Mouse (Mus musculus) gastrocnemius, postnatal 10 days (tissue): ENCODE data around the gene P2ry2. TPM values are rescaled to one million over a fixed set of nuclear protein-coding genes. Genes with fewer than 3 reads are reported as not detected.

ENCODE experiments used
- DNase-seq: peaks from one replicate; pipeline ENCODE4 v3.0.0; 2021; ENCODE audit warnings: mixed read lengths
- total RNA-seq, 2 experiments: library from RNA; stranded (reverse); gene quantifications; 2 replicates each; pipeline ENCODE4 v1.2.3; 2021

The P2ry2 gene
- total RNA-seq, 2 experiments from 2014 or later, result 56.5 to 57.9 TPM

GRCm38 (mm10) chr7:101027623-101028443 is 15.2 kb upstream of the P2ry2 start:
- DNase-seq, result no peak

- no peak for DNase-seq
Measured at GRCm38 (mm10) chr7:101026836-101027235, 14.2 kb upstream of the P2ry2 start.

- DNase-seq, result no peak
Measured at GRCm38 (mm10) chr7:101017492-101017891, 4.8 kb upstream of the P2ry2 start.

- peak; percentile 86 for DNase-seq
Measured at GRCm38 (mm10) chr7:101017021-101017461, 4.4 kb upstream of the P2ry2 start.

- DNase-seq, result no peak
Measured at GRCm38 (mm10) chr7:101014985-101015384, 2.3 kb upstream of the P2ry2 start.

- no peak for DNase-seq
Measured at GRCm38 (mm10) chr7:101014041-101014440, 1.4 kb upstream of the P2ry2 start.

- DNase-seq, result peak; percentile 80
Measured at GRCm38 (mm10) chr7:101011681-101012367, 842 bp downstream of the P2ry2 start.

GRCm38 (mm10) chr7:101010741-101011140 is 1.9 kb downstream of the P2ry2 start:
- no peak for DNase-seq

- no peak for DNase-seq
Measured at GRCm38 (mm10) chr7:101006201-101006600, 6.5 kb downstream of the P2ry2 start.

- no peak for DNase-seq
Measured at GRCm38 (mm10) chr7:101005119-101005518, 7.5 kb downstream of the P2ry2 start.

- no peak for DNase-seq
Measured at GRCm38 (mm10) chr7:101003442-101004326, 9.0 kb downstream of the P2ry2 start.

GRCm38 (mm10) chr7:101002274-101002673 is 10.4 kb downstream of the P2ry2 start:
- DNase-seq, result peak; percentile 67

GRCm38 (mm10) chr7:100999623-101000022 is 13.0 kb downstream of the P2ry2 start:
- no peak for DNase-seq

- DNase-seq, result no peak
Measured at GRCm38 (mm10) chr7:100998578-100998960, 14.1 kb downstream of the P2ry2 start.

- DNase-seq, result peak; percentile 7
Measured at GRCm38 (mm10) chr7:100997951-100998577, 14.6 kb downstream of the P2ry2 start.

GRCm38 (mm10) chr7:100997215-100997614 is 15.5 kb downstream of the P2ry2 start:
- peak; percentile 6 for DNase-seq

GRCm38 (mm10) chr7:100995951-100996350 is 16.7 kb downstream of the P2ry2 start:
- DNase-seq, result no peak

- no peak for DNase-seq
Measured at GRCm38 (mm10) chr7:100995260-100995864, 17.3 kb downstream of the P2ry2 start.

- peak; percentile 54 for DNase-seq
Measured at GRCm38 (mm10) chr7:100993166-100993565, 19.5 kb downstream of the P2ry2 start.

GRCm38 (mm10) chr7:100991972-100992371 is 20.7 kb downstream of the P2ry2 start:
- DNase-seq, result no peak

- no peak for DNase-seq
Measured at GRCm38 (mm10) chr7:100990636-100991311, 21.9 kb downstream of the P2ry2 start.
